ENCODE assay signal across 9 mouse cellular contexts in the genomic region with DNA sequence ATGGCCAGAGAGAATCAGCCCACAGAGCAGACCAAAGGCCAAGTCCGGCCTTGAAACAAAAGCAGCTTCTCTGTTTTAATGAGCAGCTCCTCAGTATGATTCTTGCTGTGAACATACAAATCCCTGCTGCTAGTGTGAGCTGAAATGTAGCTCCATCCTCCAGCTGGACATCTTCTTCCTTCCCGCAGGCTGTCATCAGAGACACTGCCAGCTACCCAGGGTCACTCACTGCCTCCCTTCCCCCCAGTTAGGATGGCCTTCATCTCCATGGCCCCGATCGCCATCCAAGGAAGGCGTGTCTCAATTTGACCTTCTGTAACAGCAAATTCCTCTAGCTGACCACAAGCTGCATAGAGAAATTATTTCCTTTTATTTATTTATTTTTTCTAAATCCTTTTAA. TPM values are rescaled to one million over a fixed set of nuclear protein-coding genes. Genes with fewer than 3 reads are reported as not detected.
A peak's percentile ranks its signal among the peaks of the same experiment; 100 is the strongest.
DNase-seq lines count a peak whose midpoint lies in the region; ATAC-seq lines count a peak whose summit lies in the region.
"Had no signal": no experiment of that assay in that cellular context is flagged by ENCODE, and none has a peak within 500 bp of the region (broad histone marks: within the 10 kb centered on the region; RNA-seq: fewer than 3 reads in every experiment).

No protein-coding gene starts in this region.

- H3K4me1 ChIP-seq in lung, embryonic 15.5 days, result peaks cover 30% of the 10 kb centered on the region
- H3K4me1 ChIP-seq in forebrain, embryonic 16.5 days (replicated peaks; ENCODE audit: control insufficient read depth, insufficient read depth, low read length), result no peaks in the 10 kb centered on the region
- H3K4me1 ChIP-seq in midbrain, embryonic 14.5 days (ENCODE audit: control insufficient read depth, insufficient read depth, low read length), result no peaks in the 10 kb centered on the region

- peak; percentile 89 for ATAC-seq in lung, embryonic 15.5 days (ENCODE audit: borderline replicate concordance, extremely low read depth, low FRiP score, low TSS enrichment)
- no peak for ATAC-seq in megakaryocyte progenitor cell, adult 5-6 weeks (replicated peaks; ENCODE audit: poor library complexity)
- no peak for ATAC-seq in forebrain, embryonic 16.5 days
- ATAC-seq in midbrain, embryonic 14.5 days (ENCODE audit: low FRiP score, low TSS enrichment), result no peak

- H3K27ac ChIP-seq in lung, embryonic 15.5 days, result peak overlapping the region; percentile 51
- H3K27ac ChIP-seq in forebrain, embryonic 16.5 days (ENCODE audit: low read length), result no peak overlapping the region
- H3K27ac ChIP-seq in midbrain, embryonic 14.5 days (replicated peaks; ENCODE audit: low read depth, low read length), result no peak overlapping the region
- H3K27ac ChIP-seq: embryonic facial prominence, embryonic 10.5 days had no signal

- H3K27me3 ChIP-seq in lung, embryonic 15.5 days, result no peaks in the 10 kb centered on the region
- H3K27me3 ChIP-seq in forebrain, embryonic 16.5 days (replicated peaks; ENCODE audit: control insufficient read depth, insufficient read depth, low read length), result no peaks in the 10 kb centered on the region
- H3K27me3 ChIP-seq in midbrain, embryonic 14.5 days (ENCODE audit: control insufficient read depth, insufficient read depth, low read length), result no peaks in the 10 kb centered on the region

- peak; percentile 59 for DNase-seq in NIH3T3 (ENCODE audit: low read depth)
- peak; percentile 88 for DNase-seq in adrenal gland, postnatal 14 days
- DNase-seq in kidney, adult 11 months, result peak; percentile 64
- DNase-seq in gastrocnemius, postnatal 36 days, result no peak
- DNase-seq in midbrain, embryonic 14.5 days, result no peak

- intact Hi-C loops in gastrocnemius, postnatal 36 days (cut with DNase I), result no loop called here

- 40% methylated on average over 5 of the region's 5 CpGs for WGBS in lung, embryonic 15.5 days
- 84% methylated on average over 5 of the region's 5 CpGs for WGBS in forebrain, embryonic 16.5 days
- WGBS in midbrain, embryonic 14.5 days, result 90% methylated on average over 5 of the region's 5 CpGs

- no peaks in the 10 kb centered on the region for H3K9me3 ChIP-seq in lung, embryonic 15.5 days
- H3K9me3 ChIP-seq in forebrain, embryonic 16.5 days (ENCODE audit: control insufficient read depth, low read length), result no peaks in the 10 kb centered on the region
- no peaks in the 10 kb centered on the region for H3K9me3 ChIP-seq in midbrain, embryonic 14.5 days (ENCODE audit: control insufficient read depth, low read length)
- H3K9me3 ChIP-seq: embryonic facial prominence, embryonic 10.5 days had no signal

- no peak overlapping the region for H3K4me3 ChIP-seq in lung, embryonic 15.5 days
- no peak overlapping the region for H3K4me3 ChIP-seq in forebrain, embryonic 16.5 days (replicated peaks; ENCODE audit: low read length)
- no peak overlapping the region for H3K4me3 ChIP-seq in midbrain, embryonic 14.5 days (replicated peaks; ENCODE audit: low read depth, low read length)
- H3K4me3 ChIP-seq: embryonic facial prominence, embryonic 10.5 days had no signal

- no peaks in the 10 kb centered on the region for H3K36me3 ChIP-seq in lung, embryonic 15.5 days
- no peaks in the 10 kb centered on the region for H3K36me3 ChIP-seq in forebrain, embryonic 16.5 days (ENCODE audit: control insufficient read depth, insufficient read depth)
- H3K36me3 ChIP-seq in midbrain, embryonic 14.5 days (ENCODE audit: control insufficient read depth, insufficient read depth, low read length), result no peaks in the 10 kb centered on the region
- H3K36me3 ChIP-seq: embryonic facial prominence, embryonic 10.5 days had no signal

- H3K4me2 ChIP-seq in lung, embryonic 15.5 days, result no peak overlapping the region
- no peak overlapping the region for H3K4me2 ChIP-seq in forebrain, embryonic 16.5 days (ENCODE audit: low read length)
- H3K4me2 ChIP-seq in midbrain, embryonic 14.5 days (ENCODE audit: low read length), result no peak overlapping the region

- no peak overlapping the region for H3K9ac ChIP-seq in lung, embryonic 15.5 days
- no peak overlapping the region for H3K9ac ChIP-seq in forebrain, embryonic 16.5 days (replicated peaks; ENCODE audit: low read depth, low read length)
- H3K9ac ChIP-seq in midbrain, embryonic 14.5 days (replicated peaks; ENCODE audit: low read length), result no peak overlapping the region

RNA-seq across cellular contexts. Expression of a gene that starts 32.4 kb away (rescaled TPM):
- 99.6 and 103 TPM in 2 replicates for total RNA-seq in adrenal gland, postnatal 14 days (2021)
- polyA plus RNA-seq in lung, embryonic 15.5 days (2015; fragmentation: Nextera tagmentation; extraction: Ambion mirVana), result 37.1 and 38.0 TPM in 2 replicates
- 2.4 and 2.9 TPM in 2 replicates for total RNA-seq in megakaryocyte progenitor cell, adult 5-6 weeks (2015)
- total RNA-seq in megakaryocyte progenitor cell, adult 5-6 weeks (2017), result 3.8 and 4.2 TPM in 2 replicates
- polyA plus RNA-seq in forebrain, embryonic 16.5 days (2015; fragmentation: Nextera tagmentation; extraction: Ambion mirVana), result 38.4 and 44.8 TPM in 2 replicates
- 10 to 100 TPM; 42.1 to 52.4 TPM for total RNA-seq in gastrocnemius, postnatal 36 days (2021)
- 24.5 and 33.6 TPM in 2 replicates for polyA plus RNA-seq in midbrain, embryonic 14.5 days (2014; fragmentation: Nextera tagmentation; extraction: Ambion mirVana)

Comparison
In these comparisons a context has a peak if more than half of its experiments do, and no peak if none do; other contexts are left out.
1. DNase-seq: peak in NIH3T3 (single experiment), adrenal gland, postnatal 14 days (single experiment) and kidney, adult 11 months (single experiment); none in gastrocnemius, postnatal 36 days (0 of 2) and midbrain, embryonic 14.5 days (single experiment).
2. RNA of a gene that starts 32.4 kb away (total RNA-seq): 99.6 to 103 TPM in adrenal gland, postnatal 14 days and 42.1 to 52.4 TPM in gastrocnemius, postnatal 36 days; 2.4 to 4.2 TPM in megakaryocyte progenitor cell, adult 5-6 weeks; every median in the first group is over 4 times any median in the second.